Comparison of ENCODE assay signal across 8 mouse cellular contexts in genomic region chr5:117286831-117287822, GRCm38 (mm10). TPM values are rescaled to one million over a fixed set of nuclear protein-coding genes. Genes with fewer than 3 reads are reported as not detected.
A peak's percentile ranks its signal among the peaks of the same experiment; 100 is the strongest.
DNase-seq lines count a peak whose midpoint lies in the region; ATAC-seq and TF ChIP-seq lines count a peak whose summit lies in the region.

Pebp1 (minus strand) TSS chr5:117287625.

- peak; percentile 61 for TF ChIP-seq POLR2A in ES-Bruce4 (IDR thresholded peaks at IDR 0.05; ENCODE audit: insufficient read depth, low read length)

- no peaks in the 10 kb centered on the region for H3K4me1 ChIP-seq in ES-Bruce4 (ENCODE audit: control insufficient read depth, insufficient read depth, low read length)
- H3K4me1 ChIP-seq in forebrain, embryonic 14.5 days (ENCODE audit: control insufficient read depth, insufficient read depth, low read length), result peaks cover 22% of the 10 kb centered on the region
- H3K4me1 ChIP-seq in neural tube, embryonic 15.5 days, result peaks cover 38% of the 10 kb centered on the region

- H3K4me3 ChIP-seq in ES-Bruce4 (ENCODE audit: low read depth, low read length), result peak within 1 kb of the TSS; percentile 99
- peak within 1 kb of the TSS; percentile 54 for H3K4me3 ChIP-seq in forebrain, embryonic 14.5 days (ENCODE audit: low read depth, low read length)
- peak within 1 kb of the TSS; percentile 80 for H3K4me3 ChIP-seq in neural tube, embryonic 15.5 days (replicated peaks)

- DNase-seq in forebrain, embryonic 14.5 days (ENCODE audit: low spot score), result peak; percentile 97
- DNase-seq in heart, postnatal 14 days, result peak; percentile 96 to 98
- DNase-seq in layer of hippocampus, adult 11-12 months (ENCODE audit: low spot score), result peak; percentile 94
- DNase-seq in lung, adult 18-20 months, result peak; percentile 96 to 97
- DNase-seq in testis, postnatal 14 days (ENCODE audit: low spot score), result peak; percentile 98

- ATAC-seq in cerebellum, adult (ENCODE audit: insufficient number of reproducible peaks, low FRiP score, low TSS enrichment), result peak; percentile 94
- peak; percentile 96 for ATAC-seq in forebrain, embryonic 14.5 days
- ATAC-seq in neural tube, embryonic 15.5 days (ENCODE audit: low FRiP score), result peak; percentile 96

- no peaks in the 10 kb centered on the region for H3K9me3 ChIP-seq in ES-Bruce4 (replicated peaks; ENCODE audit: control insufficient read depth, insufficient read depth, low read length, poor library complexity, severe bottlenecking)
- no peaks in the 10 kb centered on the region for H3K9me3 ChIP-seq in forebrain, embryonic 14.5 days (replicated peaks; ENCODE audit: control insufficient read depth, low read length)
- H3K9me3 ChIP-seq in neural tube, embryonic 15.5 days (replicated peaks), result 0 out of 2 replicates have a peak, but pooled peaks cover 4% of the 10 kb centered on the region

- no peaks in the 10 kb centered on the region for H3K27me3 ChIP-seq in ES-Bruce4 (ENCODE audit: control insufficient read depth, insufficient read depth, low read length, poor library complexity, severe bottlenecking)
- no peaks in the 10 kb centered on the region for H3K27me3 ChIP-seq in forebrain, embryonic 14.5 days (replicated peaks; ENCODE audit: control insufficient read depth, insufficient read depth, low read length)
- H3K27me3 ChIP-seq in neural tube, embryonic 15.5 days (replicated peaks), result no peaks in the 10 kb centered on the region

- H3K36me3 ChIP-seq in ES-Bruce4 (ENCODE audit: control insufficient read depth, insufficient read depth, low read length, poor library complexity, severe bottlenecking), result peaks cover 18% of the 10 kb centered on the region
- peaks cover 25% of the 10 kb centered on the region for H3K36me3 ChIP-seq in forebrain, embryonic 14.5 days (ENCODE audit: control insufficient read depth, insufficient read depth, low read length)
- peaks cover 16% of the 10 kb centered on the region for H3K36me3 ChIP-seq in neural tube, embryonic 15.5 days

- under 1% methylated on average over 73 of the region's 77 CpGs for WGBS in forebrain, embryonic 14.5 days
- under 1% methylated on average over 74 of the region's 77 CpGs for WGBS in neural tube, embryonic 15.5 days

- TF ChIP-seq CTCF in ES-Bruce4 (IDR thresholded peaks at IDR 0.05; ENCODE audit: low read depth, low read length), result no peak

- no peak for TF ChIP-seq EP300 in ES-Bruce4 (IDR thresholded peaks at IDR 0.05; ENCODE audit: insufficient read depth, low read depth, low read length)

- H3K27ac ChIP-seq in ES-Bruce4 (ENCODE audit: insufficient read depth, low read length), result no peak within 1 kb of the TSS
- no peak within 1 kb of the TSS for H3K27ac ChIP-seq in forebrain, embryonic 14.5 days (ENCODE audit: low read depth, low read length)
- H3K27ac ChIP-seq in neural tube, embryonic 15.5 days (replicated peaks), result peak within 1 kb of the TSS; percentile 71

- peak within 1 kb of the TSS; percentile 84 for H3K9ac ChIP-seq in ES-Bruce4 (ENCODE audit: low read depth, poor library complexity, severe bottlenecking)
- H3K9ac ChIP-seq in forebrain, embryonic 14.5 days (ENCODE audit: low read length), result peak within 1 kb of the TSS; percentile 73
- peak within 1 kb of the TSS; percentile 81 for H3K9ac ChIP-seq in neural tube, embryonic 15.5 days (replicated peaks)

- peak within 1 kb of the TSS; percentile 54 for H3K4me2 ChIP-seq in forebrain, embryonic 14.5 days (ENCODE audit: low read length)
- peak within 1 kb of the TSS; percentile 82 for H3K4me2 ChIP-seq in neural tube, embryonic 15.5 days

- intact Hi-C loops in heart, postnatal 14 days (cut with DNase I), result loop anchor here (2.0 kb wide), 2 partner anchors 72 to 170 kb away; partner anchors contain the start of gene Suds3

RNA-seq across cellular contexts. Expression of gene Pebp1, which starts in this region (rescaled TPM):
- 246 and 264 TPM in 2 replicates for polyA plus RNA-seq in ES-Bruce4 (2011; ENCODE audit: insufficient read depth, insufficient read length, low read depth, missing spikeins)
- polyA plus RNA-seq in forebrain, embryonic 14.5 days (2014; fragmentation: Nextera tagmentation; extraction: Ambion mirVana), result 1,292 and 1,314 TPM in 2 replicates
- 100 to 1,000 TPM; 399 to 443 TPM for total RNA-seq in heart, postnatal 14 days (2021)
- polyA plus RNA-seq in neural tube, embryonic 15.5 days (2015; fragmentation: Nextera tagmentation; extraction: Ambion mirVana), result 1,021 and 1,056 TPM in 2 replicates
